Mouse (Mus musculus) C2C12 (cell line): ENCODE data around the gene Slc22a7.

ENCODE experiments used
- CTCF ChIP-seq: IDR thresholded peaks from one replicate; pipeline ENCODE4 v1.5.1; 2011; ENCODE audit not compliant: control insufficient read depth, insufficient read depth, insufficient read length
- MYOD1 ChIP-seq: IDR thresholded peaks from one replicate; pipeline ENCODE4 v1.6.1; 2011; ENCODE audit warnings: low read depth; ENCODE audit not compliant: control insufficient read depth, insufficient read length

- TF ChIP-seq CTCF (no peak), MYOD1 (no peak)
These were observed at the start of gene Slc22a7 for GRCm38 (mm10) chr17:46438298-46438873.
